Mouse (Mus musculus) intestine, embryonic 16.5 days (tissue): ENCODE measurements around the gene Psmc3. TPM values are rescaled to one million over a fixed set of nuclear protein-coding genes. Genes with fewer than 3 reads are reported as not detected.
A peak's percentile ranks its signal among the peaks of the same experiment; 100 is the strongest.
"Not testable (repeated sequence)": the region's sequence is repeated elsewhere in the genome, so short reads cannot be mapped to it uniquely, and the experiment has no call there.

Experiments used
- ATAC-seq: fragments of 200-750 bp; cut with Nextera tagmentation; 2 replicates; pipeline ENCODE4 v1.8.0; 2017; ENCODE audit warnings: moderate TSS enrichment, moderate library complexity
- H3K27ac ChIP-seq: fragments of 300-500 bp; sonication (generic); 2 replicates; pipeline ENCODE4 v1.5.1; 2014; ENCODE audit warnings: mild to moderate bottlenecking, low read length
- H3K27me3 ChIP-seq: fragments of 300-500 bp; sonication (generic); replicated peaks from 2 replicates; pipeline ENCODE4 v1.6.1; 2014; ENCODE audit warnings: low read length, control low read depth, mixed read lengths; ENCODE audit not compliant: control insufficient read depth, insufficient read depth
- H3K36me3 ChIP-seq: fragments of 300-500 bp; sonication (generic); 2 replicates; pipeline ENCODE4 v1.6.1; 2014; ENCODE audit warnings: low read length, control low read depth; ENCODE audit not compliant: control insufficient read depth, insufficient read depth
- H3K4me1 ChIP-seq: fragments of 300-500 bp; sonication (generic); 2 replicates; pipeline ENCODE4 v1.6.1; 2014; ENCODE audit warnings: low read length, control low read depth, mixed read lengths; ENCODE audit not compliant: control insufficient read depth, insufficient read depth
- H3K4me2 ChIP-seq: fragments of 300-500 bp; sonication (generic); 2 replicates; pipeline ENCODE4 v1.6.1; 2014; ENCODE audit warnings: low read depth, low read length, control low read depth
- H3K4me3 ChIP-seq: fragments of 300-500 bp; sonication (generic); 2 replicates; pipeline ENCODE4 v1.5.1; 2014; ENCODE audit warnings: mild to moderate bottlenecking, low read length
- H3K9ac ChIP-seq: fragments of 300-500 bp; sonication (generic); 2 replicates; pipeline ENCODE4 v1.6.1; 2014; ENCODE audit warnings: low read depth, low read length
- H3K9me3 ChIP-seq: fragments of 300-500 bp; sonication (generic); 2 replicates; pipeline ENCODE4 v1.6.1; 2016; ENCODE audit warnings: low read length, control low read depth; ENCODE audit not compliant: control insufficient read depth
- WGBS: fragments of 180-500 bp; shearing (Covaris S2); extraction: QIAGEN DNeasy Blood & Tissue Kit; methylation state at CpG from one replicate; pipeline ENCODE4 v1.1.7; 2014; 5-methylcytosine and 5-hydroxymethylcytosine counted together
- polyA plus RNA-seq: library from polyadenylated mRNA; unstranded; fragments of >200 nt; fragmentation: Nextera tagmentation; extraction: Ambion mirVana; gene quantifications from 2 replicates; pipeline ENCODE4 v1.2.1, GENCODE M21; 2015

The Psmc3 gene
- polyA plus RNA-seq, 1 experiment from 2014 or later = 252 TPM

DNA sequence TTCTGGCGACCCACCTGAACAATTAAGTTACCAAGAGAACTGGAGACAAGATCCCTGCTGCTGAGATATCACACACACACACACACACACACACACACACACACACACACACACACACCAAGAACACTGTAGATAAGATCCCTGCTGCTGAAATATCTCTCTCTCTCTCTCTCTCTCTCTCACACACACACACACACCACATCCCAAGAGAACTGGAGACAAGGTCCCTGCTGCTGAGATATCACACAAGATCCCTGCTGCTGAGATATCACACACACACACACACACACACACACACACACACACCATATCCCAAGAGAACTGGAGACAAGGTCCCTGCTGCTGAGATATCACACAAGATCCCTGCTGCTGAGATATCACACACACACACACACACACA, 8.0 kb upstream of the Psmc3 start:
- H3K9me3 ChIP-seq, H3K4me3 ChIP-seq, H3K27me3 ChIP-seq, ATAC-seq, H3K9ac ChIP-seq, H3K27ac ChIP-seq, H3K4me2 ChIP-seq, H3K4me1 ChIP-seq, H3K36me3 ChIP-seq: not testable (repeated sequence)
- WGBS = 68% methylated on average over 1 of the region's 1 CpGs

DNA sequence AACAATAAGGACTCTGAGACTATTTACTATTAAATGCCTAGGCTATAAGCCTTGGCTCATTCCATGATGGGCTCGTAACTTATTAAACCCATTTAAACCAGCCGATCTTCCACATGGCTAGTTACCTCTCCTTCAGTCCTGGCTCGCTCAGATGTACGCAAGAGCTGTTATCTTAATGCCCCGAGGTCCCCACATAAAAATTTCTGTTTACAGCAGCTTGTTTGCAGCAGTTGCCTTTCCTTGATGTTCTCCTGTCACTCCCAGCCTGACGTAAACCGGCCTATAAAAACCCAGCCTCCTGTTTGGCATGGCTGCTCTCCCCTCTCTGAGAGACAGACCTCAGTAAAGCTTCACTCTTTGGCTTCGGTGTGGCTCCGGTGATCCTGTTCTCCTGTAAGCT, 6.5 kb upstream of the Psmc3 start:
- Histone ChIP-seq H3K4me1 (no peaks in the 10 kb centered on the region), H3K27ac (no peak overlapping the region), H3K4me3 (no peak overlapping the region), H3K27me3 (no peaks in the 10 kb centered on the region), H3K36me3 (no peaks in the 10 kb centered on the region), H3K4me2 (no peak overlapping the region), H3K9me3 (no peaks in the 10 kb centered on the region), H3K9ac (no peak overlapping the region)
- 63% methylated on average over 9 of the region's 9 CpGs for WGBS
- ATAC-seq = no peak

DNA sequence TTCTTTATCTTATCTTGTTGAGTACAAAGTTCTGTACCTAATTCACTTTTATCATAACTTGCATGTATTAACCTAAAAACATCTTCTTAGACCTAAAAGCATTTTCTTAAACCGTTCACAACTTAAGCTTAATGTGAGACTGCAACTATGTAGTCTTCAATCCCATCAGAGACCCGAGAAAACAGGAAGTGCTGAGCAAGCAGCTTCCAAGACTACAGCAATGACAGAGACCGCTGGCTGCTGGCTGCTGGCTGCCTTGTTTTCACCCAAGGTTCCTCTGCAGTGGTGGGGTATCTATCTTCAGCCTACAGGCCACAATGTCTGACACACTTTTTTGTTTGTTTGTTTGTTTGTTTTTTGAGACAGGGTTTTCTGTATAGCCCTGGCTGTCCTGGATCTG, 1.9 kb upstream of the Psmc3 start:
- Histone ChIP-seq H3K27ac (no peak overlapping the region), H3K27me3 (no peaks in the 10 kb centered on the region)
- 70% methylated on average over 3 of the region's 3 CpGs for whole genome bisulfite sequencing

DNA sequence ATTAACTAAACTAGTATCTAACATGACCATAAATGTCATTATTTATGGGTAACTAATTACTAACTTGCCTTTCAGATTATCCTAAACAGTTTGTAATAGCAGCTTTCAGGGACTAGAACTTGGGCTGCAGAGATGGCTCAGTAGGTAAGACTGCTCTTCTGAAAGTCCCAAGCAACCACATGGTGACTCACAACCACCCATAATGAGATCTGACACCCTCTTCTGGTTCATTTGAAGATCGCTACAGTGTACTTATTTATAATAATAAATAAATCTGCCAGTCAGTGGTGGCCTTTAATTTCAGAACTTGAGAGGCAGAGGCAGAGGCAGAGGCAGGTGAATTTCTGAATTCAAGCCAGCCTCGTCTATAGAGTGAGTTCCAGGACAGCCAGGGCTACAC, 1.1 kb upstream of the Psmc3 start:
- H3K4me2 ChIP-seq = no peak overlapping the region
- no peak overlapping the region for H3K4me3 ChIP-seq
- ATAC-seq = no peak
- H3K27me3 ChIP-seq = no peaks in the 10 kb centered on the region
- peaks cover 11% of the 10 kb centered on the region for H3K4me1 ChIP-seq
- WGBS = 52% methylated on average over 2 of the region's 2 CpGs
- no peaks in the 10 kb centered on the region for H3K9me3 ChIP-seq
- H3K27ac ChIP-seq = no peak overlapping the region
- H3K36me3 ChIP-seq = peaks cover 24% of the 10 kb centered on the region
- H3K9ac ChIP-seq = no peak overlapping the region

More for the DNA sequence above, 1.9 kb upstream of the Psmc3 start:
- Histone ChIP-seq H3K4me2 (no peak overlapping the region), H3K4me1 (peaks cover 11% of the 10 kb centered on the region), H3K36me3 (peaks cover 16% of the 10 kb centered on the region), H3K4me3 (no peak overlapping the region), H3K9me3 (no peaks in the 10 kb centered on the region), H3K9ac (no peak overlapping the region)
- ATAC-seq = no peak

DNA sequence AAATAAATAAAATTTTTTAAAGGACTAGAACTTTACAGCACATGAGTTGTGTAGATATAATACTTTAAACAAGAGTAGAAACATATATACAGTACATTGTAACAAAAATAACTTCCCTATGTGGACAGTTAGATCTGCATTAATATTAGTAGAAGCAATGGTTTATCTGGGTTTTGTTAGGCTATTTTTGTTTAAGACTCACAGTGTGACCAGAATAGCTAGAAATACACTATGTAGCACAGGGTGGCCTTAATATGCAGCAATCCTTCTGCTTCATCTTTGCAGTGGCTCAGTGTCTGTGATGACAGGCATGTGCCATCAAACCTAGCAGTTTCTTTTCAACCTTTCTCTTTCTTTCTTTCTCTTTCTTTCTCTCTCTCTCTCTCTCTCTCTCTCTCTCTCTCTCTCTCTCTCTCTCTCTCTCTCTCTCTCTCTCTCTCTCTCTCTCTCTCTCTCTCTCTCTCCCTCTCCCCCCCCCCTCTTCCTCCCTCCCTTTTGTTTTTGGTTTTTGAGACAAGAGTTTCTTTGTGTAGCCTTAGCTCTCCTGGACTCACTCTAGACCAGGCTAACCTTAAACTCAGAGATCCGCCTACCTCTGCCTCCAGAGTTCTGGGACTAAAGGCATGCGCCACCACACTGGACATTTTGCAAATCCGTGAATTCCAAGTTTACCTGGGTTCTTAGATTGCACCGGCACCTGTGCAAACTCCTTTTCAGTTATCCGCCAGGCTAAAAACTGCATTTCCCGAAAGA, 452 bp upstream of the Psmc3 start:
- H3K27ac ChIP-seq = no peak overlapping the region
- ATAC-seq = no peak; the same call in 1 of the 2 replicates
- H3K4me3 ChIP-seq = peak overlapping the region; percentile 92

DNA sequence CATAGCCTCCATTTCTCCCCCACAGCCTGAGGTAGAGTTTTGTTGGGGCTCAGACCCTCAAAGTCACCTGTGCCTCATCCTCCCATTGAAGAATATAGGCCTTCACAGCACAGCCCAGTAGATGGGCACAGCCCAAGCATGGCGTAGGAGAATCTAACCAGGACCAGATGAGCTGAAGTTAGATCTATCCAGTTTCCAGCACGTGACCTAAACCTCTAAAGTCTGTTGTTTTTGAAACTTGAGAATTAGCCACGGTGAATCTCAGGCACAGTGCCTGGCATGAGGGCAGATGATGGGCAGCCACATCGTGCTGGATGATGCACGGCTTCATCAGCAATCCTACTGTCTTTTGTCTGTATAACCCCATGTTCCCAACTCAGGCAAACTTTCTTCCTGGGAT, 4.6 kb downstream of the Psmc3 start:
- Histone ChIP-seq H3K36me3 (peaks cover 45% of the 10 kb centered on the region), H3K4me2 (no peak overlapping the region), H3K27me3 (no peaks in the 10 kb centered on the region), H3K4me3 (no peak overlapping the region), H3K27ac (no peak overlapping the region), H3K4me1 (peaks cover 16% of the 10 kb centered on the region), H3K9me3 (no peaks in the 10 kb centered on the region), H3K9ac (no peak overlapping the region)
- ATAC-seq = no peak
- 92% methylated on average over 5 of the region's 5 CpGs for WGBS

More for the DNA sequence above, 452 bp upstream of the Psmc3 start:
- Histone ChIP-seq H3K4me1 (peaks cover 11% of the 10 kb centered on the region), H3K9ac (peak overlapping the region; percentile 90), H3K4me2 (peak overlapping the region; percentile 58), H3K36me3 (peaks cover 27% of the 10 kb centered on the region), H3K9me3 (no peaks in the 10 kb centered on the region), H3K27me3 (no peaks in the 10 kb centered on the region)
- WGBS = under 1% methylated on average over 6 of the region's 6 CpGs

DNA sequence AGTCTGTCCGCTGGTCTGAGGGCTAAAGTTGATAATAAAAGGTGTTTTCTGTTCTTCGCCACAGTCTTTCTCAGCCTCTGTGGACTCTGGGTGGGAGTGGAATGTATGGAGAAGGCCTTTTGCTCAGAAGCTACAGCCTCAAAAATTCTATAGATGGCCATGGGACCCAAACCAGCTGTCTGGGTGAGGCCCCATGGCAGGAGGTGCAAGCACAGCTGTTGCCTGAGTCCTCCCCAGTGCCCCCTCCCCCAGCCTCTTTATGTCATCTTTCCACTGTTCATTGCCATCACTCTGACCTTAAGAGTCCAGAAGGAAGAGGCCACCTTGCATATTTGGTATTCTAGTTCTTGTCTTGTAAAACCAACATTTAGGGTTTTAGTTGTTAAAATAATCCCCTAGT, 5.6 kb downstream of the Psmc3 start:
- no peak for ATAC-seq
- Histone ChIP-seq H3K27me3 (no peaks in the 10 kb centered on the region), H3K27ac (no peak overlapping the region), H3K4me1 (peaks cover 16% of the 10 kb centered on the region), H3K9me3 (no peaks in the 10 kb centered on the region), H3K9ac (no peak overlapping the region), H3K36me3 (peaks cover 45% of the 10 kb centered on the region), H3K4me3 (no peak overlapping the region), H3K4me2 (no peak overlapping the region)
- 89% methylated on average over 2 of the region's 2 CpGs for WGBS

DNA sequence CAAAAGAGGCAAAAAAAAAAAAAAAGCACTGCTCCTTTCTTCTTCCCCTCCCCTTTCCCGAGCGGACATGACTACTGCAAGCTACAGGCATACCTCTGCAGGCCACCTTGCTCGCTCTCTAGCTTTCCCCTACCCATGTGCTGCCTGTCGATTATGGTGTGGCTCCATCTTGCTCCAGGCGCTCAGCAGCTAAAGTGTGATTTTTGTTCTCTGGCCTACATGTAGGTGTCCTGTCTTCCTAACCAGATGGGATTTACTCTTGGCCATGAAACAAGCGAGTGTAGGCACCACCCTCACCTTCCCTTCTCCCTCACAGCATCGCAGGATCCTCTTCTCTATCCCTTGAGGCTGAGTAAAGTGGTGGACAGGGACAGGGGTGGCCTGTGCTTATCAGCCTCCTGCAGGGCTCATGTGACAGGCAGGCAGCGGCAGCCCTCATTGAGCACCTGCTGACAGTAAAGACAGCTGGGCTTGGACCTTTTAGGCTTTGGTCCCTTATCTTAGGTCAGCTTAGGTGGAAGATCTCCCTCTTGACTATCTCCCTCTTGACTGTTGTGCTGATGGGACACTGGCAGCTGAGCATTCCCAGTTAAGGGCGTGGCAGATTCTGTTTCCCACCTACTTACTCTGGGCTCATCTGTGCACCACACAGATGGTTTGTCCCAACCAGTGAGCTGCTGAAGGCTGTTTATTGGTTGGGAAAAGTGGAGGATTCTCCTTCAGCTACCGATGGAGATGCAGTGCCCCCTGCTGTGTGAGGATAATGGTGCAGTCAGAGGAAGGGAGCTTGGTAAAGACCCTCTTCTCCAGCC, 6.9 kb downstream of the Psmc3 start:
- H3K4me1 ChIP-seq = peaks cover 5% of the 10 kb centered on the region; the same call in 1 of the 2 replicates
- ATAC-seq = peak; percentile 43
- H3K4me3 ChIP-seq = no peak overlapping the region
- H3K9me3 ChIP-seq = no peaks in the 10 kb centered on the region
- 77% methylated on average over 10 of the region's 10 CpGs for WGBS
- H3K27me3 ChIP-seq = no peaks in the 10 kb centered on the region
- H3K9ac ChIP-seq = no peak overlapping the region
- H3K4me2 ChIP-seq = no peak overlapping the region
- H3K36me3 ChIP-seq = peaks cover 39% of the 10 kb centered on the region
- no peak overlapping the region for H3K27ac ChIP-seq

DNA sequence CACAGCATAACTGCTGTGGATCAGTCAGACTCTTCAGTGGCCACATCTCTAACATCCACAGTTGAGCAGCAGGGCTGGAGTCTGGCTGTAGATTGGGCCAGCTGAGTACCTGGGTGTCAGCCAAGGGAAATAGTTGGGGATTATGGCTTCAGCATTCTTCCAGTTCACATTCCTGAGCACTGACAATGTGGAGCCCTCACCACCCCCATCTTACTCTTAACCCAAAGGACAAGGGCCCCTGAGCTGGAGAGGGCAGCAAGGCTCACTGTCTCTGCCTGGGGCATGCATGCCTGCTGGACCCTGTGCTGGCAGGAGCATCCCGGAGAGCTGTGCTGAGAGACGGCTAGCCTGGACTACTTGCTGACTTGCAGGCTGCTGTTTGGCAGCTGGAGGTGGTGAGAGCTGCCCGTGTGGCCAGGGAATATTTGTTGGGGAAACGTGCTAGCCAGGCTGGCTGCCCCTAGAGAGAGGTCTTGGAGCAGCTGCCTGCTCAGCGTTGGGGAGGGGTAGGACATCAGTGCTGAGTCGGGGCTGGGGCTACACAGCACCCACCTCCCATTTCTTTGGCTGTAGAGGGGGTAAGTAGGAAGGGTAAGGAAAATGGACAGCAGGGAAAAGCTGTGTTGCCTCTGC, 8.2 kb downstream of the Psmc3 start:
- H3K4me1 ChIP-seq = peaks cover 5% of the 10 kb centered on the region; the same call in 1 of the 2 replicates
- H3K9me3 ChIP-seq = no peaks in the 10 kb centered on the region
- 75% methylated on average over 6 of the region's 6 CpGs for WGBS
- peaks cover 29% of the 10 kb centered on the region for H3K36me3 ChIP-seq
- peak overlapping the region; percentile 66 for H3K27ac ChIP-seq
- no peak overlapping the region for H3K4me3 ChIP-seq
- H3K9ac ChIP-seq = no peak overlapping the region
- peak; percentile 41; the same call in 1 of the 2 replicates for ATAC-seq
- no peaks in the 10 kb centered on the region for H3K27me3 ChIP-seq
- H3K4me2 ChIP-seq = no peak overlapping the region
